Mouse (Mus musculus) spleen, postnatal 36 days (tissue): ENCODE data around the gene Vmn2r112.
"Not testable (repeated sequence)": the region's sequence is repeated elsewhere in the genome, so short reads cannot be mapped to it uniquely, and the experiment has no call there.

Source experiments
- DNase-seq, 2 experiments: peaks; one replicate each; pipeline ENCODE4 v3.0.0; 2022; ENCODE audit warnings: low spot score in 2 of 2, mixed read lengths in 1 of 2

Vmn2r112 gene

GRCm38 (mm10) chr17:22600651-22601050 lies at the start of gene Vmn2r112:
TSS of gene Vmn2r112 (plus strand) at chr17:22600951.
- not testable (repeated sequence) for DNase-seq

DNA sequence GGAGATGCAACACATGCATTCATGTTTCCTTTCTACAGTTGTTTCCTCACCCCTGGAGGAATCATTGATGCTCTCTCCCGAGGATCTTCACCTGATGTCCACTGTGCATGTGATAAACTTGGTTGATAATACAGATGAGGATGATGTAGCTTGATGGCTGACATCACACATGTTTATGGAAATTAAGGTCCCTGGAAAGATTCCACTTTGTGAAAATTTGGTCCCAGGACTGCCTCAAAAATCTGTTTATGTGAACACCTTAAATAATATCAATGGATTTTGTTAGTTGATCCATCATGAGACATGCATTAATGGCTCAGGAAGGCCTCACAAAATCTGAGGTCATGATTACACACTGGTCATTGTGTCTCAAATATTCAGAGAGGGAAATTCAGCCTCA lies 27.4 kb upstream of the Vmn2r112 start, which contains the start of gene Vmn2r111:
Vmn2r111 (minus strand) TSS at position 101 of the 400 bp plus-strand sequence.
- DNase-seq = not testable (repeated sequence)

DNA sequence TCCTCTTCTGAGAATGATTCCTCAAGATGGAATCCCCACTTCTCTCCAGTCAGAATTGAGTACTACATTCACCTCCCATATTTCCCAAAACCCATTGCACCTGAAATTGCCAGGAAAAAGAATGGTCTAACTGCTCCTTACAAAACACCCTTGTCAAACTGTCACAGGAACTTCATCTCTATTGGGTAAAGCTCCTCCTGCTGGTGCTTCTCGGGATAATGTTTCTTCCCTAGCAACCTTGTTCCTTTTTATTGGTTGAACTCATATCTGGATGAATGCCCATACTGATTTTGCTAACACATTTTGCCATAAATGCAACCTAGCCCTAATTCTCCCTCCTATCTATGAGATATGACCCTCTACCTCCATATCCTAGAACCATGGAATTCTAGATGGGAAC lies 29.9 kb downstream of the Vmn2r112 start:
- no peak for DNase-seq
